Comparison of ENCODE assay signal across 24 mouse cellular contexts in genomic region chr9:120798901-120799300, GRCm38 (mm10).
A peak's percentile ranks its signal among the peaks of the same experiment; 100 is the strongest.
DNase-seq lines count a peak whose midpoint lies in the region; ATAC-seq lines count a peak whose summit lies in the region.
"Had no signal": no experiment of that assay in that cellular context is flagged by ENCODE, and none has a peak within 500 bp of the region (broad histone marks: within the 10 kb centered on the region; RNA-seq: fewer than 3 reads in every experiment).

No protein-coding gene starts in this region.

- 32% methylated on average over 12 of the region's 12 CpGs for WGBS in kidney, embryonic 15.5 days
- WGBS in limb, embryonic 13.5 days, result 23% methylated on average over 12 of the region's 12 CpGs
- 35% methylated on average over 12 of the region's 12 CpGs for WGBS in heart, embryonic 11.5 days (ENCODE audit: insufficient replicate concordance)
- WGBS in forebrain, embryonic 10.5 days, result 41% methylated on average over 12 of the region's 12 CpGs

- H3K36me3 ChIP-seq in kidney, embryonic 15.5 days, result no peaks in the 10 kb centered on the region
- H3K36me3 ChIP-seq in limb, embryonic 13.5 days, result no peaks in the 10 kb centered on the region
- H3K36me3 ChIP-seq in heart, embryonic 11.5 days (ENCODE audit: control insufficient read depth, insufficient read depth, low read length), result no peaks in the 10 kb centered on the region
- H3K36me3 ChIP-seq in forebrain, embryonic 10.5 days (replicated peaks), result no peaks in the 10 kb centered on the region
- H3K36me3 ChIP-seq: embryonic facial prominence, embryonic 10.5 days; embryonic facial prominence, embryonic 15.5 days; G1E; hindbrain, embryonic 10.5 days; hindbrain, embryonic 15.5 days; liver, embryonic 12.5 days; midbrain, embryonic 12.5 days had no signal

- no peak for ATAC-seq in kidney, embryonic 15.5 days (replicated peaks; ENCODE audit: low FRiP score)
- ATAC-seq in limb, embryonic 13.5 days (ENCODE audit: low FRiP score, low read depth), result no peak; the same call in 1 of the 2 replicates
- ATAC-seq in heart, embryonic 11.5 days (replicated peaks; ENCODE audit: insufficient number of reproducible peaks, low FRiP score, low TSS enrichment), result no peak
- ATAC-seq: forebrain, embryonic 13.5 days; liver, embryonic 12.5 days; liver, postnatal 0 days had no signal

- H3K9ac ChIP-seq in kidney, embryonic 15.5 days, result no peak overlapping the region
- no peak overlapping the region for H3K9ac ChIP-seq in limb, embryonic 13.5 days
- no peak overlapping the region for H3K9ac ChIP-seq in heart, embryonic 11.5 days (ENCODE audit: low read depth, low read length)
- H3K9ac ChIP-seq: embryonic facial prominence, embryonic 15.5 days; forebrain, embryonic 13.5 days; hindbrain, embryonic 15.5 days; liver, embryonic 12.5 days; liver, postnatal 0 days; midbrain, embryonic 12.5 days had no signal

- H3K4me2 ChIP-seq in kidney, embryonic 15.5 days, result 0 out of 2 replicates have a peak overlapping the region, but pooled peaks have one; percentile 25
- H3K4me2 ChIP-seq in limb, embryonic 13.5 days (replicated peaks), result peak overlapping the region; percentile 37; the same call in 1 of the 2 replicates
- no peak overlapping the region for H3K4me2 ChIP-seq in heart, embryonic 11.5 days
- H3K4me2 ChIP-seq: embryonic facial prominence, embryonic 15.5 days; forebrain, embryonic 13.5 days; hindbrain, embryonic 15.5 days; liver, embryonic 12.5 days; midbrain, embryonic 12.5 days had no signal

- DNase-seq in kidney, adult 9 months, result no peak
- DNase-seq in thymus, postnatal 14 days, result peak; percentile 51
- DNase-seq in forebrain, embryonic 10.5 days (ENCODE audit: extremely low spot score, low spot score), result no peak
- DNase-seq in embryo, embryonic 10.5 days (ENCODE audit: low spot score), result no peak
- DNase-seq: adrenal gland, postnatal 14 days; gastrocnemius, postnatal 10 days; heart, postnatal 14 days; kidney, adult 8-10 months; kidney, postnatal 25 days; liver, postnatal 0 days; lung, postnatal 36 days had no signal

- no peak overlapping the region for H3K27ac ChIP-seq in kidney, embryonic 15.5 days
- H3K27ac ChIP-seq in limb, embryonic 13.5 days, result no peak overlapping the region
- H3K27ac ChIP-seq in heart, embryonic 11.5 days (ENCODE audit: low read depth, low read length), result no peak overlapping the region
- no peak overlapping the region for H3K27ac ChIP-seq in forebrain, embryonic 10.5 days
- H3K27ac ChIP-seq: embryonic facial prominence, embryonic 10.5 days; embryonic facial prominence, embryonic 15.5 days; forebrain, embryonic 13.5 days; hindbrain, embryonic 10.5 days; hindbrain, embryonic 15.5 days; liver, embryonic 12.5 days; midbrain, embryonic 12.5 days had no signal

- H3K4me1 ChIP-seq in kidney, embryonic 15.5 days, result peaks cover 8% of the 10 kb centered on the region; the same call in 1 of the 2 replicates
- H3K4me1 ChIP-seq in limb, embryonic 13.5 days, result peaks cover 11% of the 10 kb centered on the region
- H3K4me1 ChIP-seq in heart, embryonic 11.5 days (ENCODE audit: control insufficient read depth, insufficient read depth, low read length), result no peaks in the 10 kb centered on the region; the same call in 1 of the 2 replicates
- peaks cover 9% of the 10 kb centered on the region for H3K4me1 ChIP-seq in forebrain, embryonic 10.5 days
- H3K4me1 ChIP-seq: liver, embryonic 12.5 days; megakaryocyte, embryonic 14.5 days; midbrain, embryonic 12.5 days had no signal

- H3K4me3 ChIP-seq in kidney, embryonic 15.5 days (replicated peaks), result no peak overlapping the region
- H3K4me3 ChIP-seq in limb, embryonic 13.5 days, result no peak overlapping the region
- no peak overlapping the region for H3K4me3 ChIP-seq in heart, embryonic 11.5 days (ENCODE audit: low read depth, low read length)
- H3K4me3 ChIP-seq in forebrain, embryonic 10.5 days, result no peak overlapping the region; the same call in 1 of the 2 replicates
- H3K4me3 ChIP-seq: embryonic facial prominence, embryonic 10.5 days; embryonic facial prominence, embryonic 15.5 days; forebrain, embryonic 13.5 days; hindbrain, embryonic 10.5 days; hindbrain, embryonic 15.5 days; layer of hippocampus, adult 2 months; liver, embryonic 12.5 days; megakaryocyte, embryonic 14.5 days; midbrain, embryonic 12.5 days had no signal

- H3K9me3 ChIP-seq in kidney, embryonic 15.5 days (replicated peaks), result no peaks in the 10 kb centered on the region
- no peaks in the 10 kb centered on the region for H3K9me3 ChIP-seq in limb, embryonic 13.5 days
- no peaks in the 10 kb centered on the region for H3K9me3 ChIP-seq in heart, embryonic 11.5 days (replicated peaks; ENCODE audit: control insufficient read depth, low read length)
- no peaks in the 10 kb centered on the region for H3K9me3 ChIP-seq in forebrain, embryonic 10.5 days
- H3K9me3 ChIP-seq: embryonic facial prominence, embryonic 10.5 days; embryonic facial prominence, embryonic 15.5 days; forebrain, embryonic 13.5 days; G1E; hindbrain, embryonic 10.5 days; hindbrain, embryonic 15.5 days; liver, embryonic 12.5 days; midbrain, embryonic 12.5 days had no signal

- no peaks in the 10 kb centered on the region for H3K27me3 ChIP-seq in kidney, embryonic 15.5 days
- H3K27me3 ChIP-seq in limb, embryonic 13.5 days, result peaks cover 4% of the 10 kb centered on the region; the same call in 1 of the 2 replicates
- H3K27me3 ChIP-seq in heart, embryonic 11.5 days (ENCODE audit: control insufficient read depth, insufficient read depth, low read length), result 0 out of 2 replicates have a peak, but pooled peaks cover 3% of the 10 kb centered on the region
- no peaks in the 10 kb centered on the region; the same call in 1 of the 2 replicates for H3K27me3 ChIP-seq in forebrain, embryonic 10.5 days (ENCODE audit: poor library complexity, severe bottlenecking)
- H3K27me3 ChIP-seq: embryonic facial prominence, embryonic 15.5 days; hindbrain, embryonic 15.5 days; liver, embryonic 12.5 days had no signal
